Mouse (Mus musculus): ENCODE results near the gene Pomt1. TPM values are rescaled to one million over a fixed set of nuclear protein-coding genes. Genes with fewer than 3 reads are reported as not detected.

Gene Pomt1
- polyA plus RNA-seq, 1 experiment from 2014 or later, result 18.3 TPM

DNA sequence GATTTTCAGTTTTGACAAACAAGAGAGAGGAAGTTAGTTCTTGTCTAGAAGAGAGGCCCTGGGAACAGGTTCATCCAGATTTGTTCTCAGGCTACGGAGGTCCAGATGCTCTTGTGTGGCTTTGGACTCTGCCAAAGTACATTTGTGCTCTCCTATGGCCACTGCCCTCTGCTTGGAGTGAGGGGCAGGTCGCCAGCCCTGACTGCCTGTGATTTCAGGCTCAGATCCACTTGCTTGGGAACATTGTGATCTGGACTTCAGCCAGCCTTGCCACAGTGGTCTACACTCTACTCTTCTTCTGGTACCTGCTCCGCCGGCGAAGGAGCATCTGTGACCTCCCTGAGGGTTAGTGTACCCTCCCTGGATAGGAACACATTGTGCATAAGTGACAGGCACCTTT lies 16.3 kb downstream of the Pomt1 start:
- peaks cover 92% of the 10 kb centered on the region for H3K36me3 ChIP-seq
- H3K27me3 ChIP-seq (replicated peaks), result no peaks in the 10 kb centered on the region
- H3K27ac ChIP-seq (ENCODE audit: poor library complexity, severe bottlenecking), result no peak overlapping the region
- no peaks in the 10 kb centered on the region for H3K9me3 ChIP-seq (replicated peaks)
- 90% methylated on average over 5 of the region's 5 CpGs for WGBS
- no peaks in the 10 kb centered on the region for H3K4me1 ChIP-seq (replicated peaks)
- H3K4me3 ChIP-seq, result no peak overlapping the region
- no peak overlapping the region for H3K4me2 ChIP-seq
- no peak overlapping the region for H3K9ac ChIP-seq
- ATAC-seq (ENCODE audit: insufficient number of reproducible peaks, low FRiP score), result no peak

DNA sequence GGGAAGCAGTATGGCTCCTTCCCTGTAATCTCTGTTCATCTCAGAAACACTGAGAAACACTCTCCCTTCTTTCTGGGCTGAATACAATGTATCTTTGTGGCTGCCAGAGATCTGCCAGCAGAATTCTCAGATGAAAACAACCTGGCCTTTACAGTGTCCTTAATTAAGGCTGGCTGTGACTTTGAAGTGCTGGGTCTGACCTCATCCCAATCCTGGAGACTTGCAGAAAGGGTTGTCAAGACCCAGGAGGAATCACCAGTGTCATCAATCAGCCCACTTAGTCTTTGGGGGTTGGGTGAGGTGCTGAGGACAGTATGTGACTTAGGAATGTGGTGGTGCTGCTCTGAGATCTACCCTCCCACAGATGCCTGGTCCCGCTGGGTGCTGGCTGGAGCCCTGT lies 17.0 kb downstream of the Pomt1 start:
- WGBS, result 42% methylated on average over 1 of the region's 1 CpGs
- H3K4me1 ChIP-seq (replicated peaks), result no peaks in the 10 kb centered on the region
- no peak overlapping the region for H3K4me2 ChIP-seq
- no peak overlapping the region for H3K27ac ChIP-seq (ENCODE audit: poor library complexity, severe bottlenecking)
- no peaks in the 10 kb centered on the region for H3K27me3 ChIP-seq (replicated peaks)
- H3K9ac ChIP-seq, result no peak overlapping the region
- no peak overlapping the region for H3K4me3 ChIP-seq
- ATAC-seq (ENCODE audit: insufficient number of reproducible peaks, low FRiP score), result peak; percentile 26; the same call in 1 of the 2 replicates
- peaks cover 92% of the 10 kb centered on the region for H3K36me3 ChIP-seq
- no peaks in the 10 kb centered on the region for H3K9me3 ChIP-seq (replicated peaks)

DNA sequence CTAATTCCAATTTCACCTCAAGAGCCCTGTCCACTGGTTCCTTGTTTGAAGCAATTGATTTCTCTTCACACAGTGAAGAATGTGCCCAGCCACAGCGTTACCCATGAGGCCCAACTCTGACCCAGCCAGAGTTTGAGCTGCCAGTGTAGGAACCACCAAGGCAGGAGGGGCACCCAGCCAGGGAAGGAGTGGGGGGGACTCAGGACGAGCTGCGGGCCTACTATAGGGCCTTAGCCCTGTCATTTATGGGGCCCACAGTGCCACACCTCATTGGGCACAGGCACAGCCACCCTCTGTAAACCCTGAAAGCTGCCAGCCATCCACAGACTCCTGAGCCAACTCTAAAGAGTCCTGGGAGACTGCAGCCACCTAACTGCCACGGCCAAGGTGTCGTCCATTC lies 18.2 kb downstream of the Pomt1 start:
- no peak overlapping the region for H3K4me2 ChIP-seq
- peaks cover 80% of the 10 kb centered on the region for H3K36me3 ChIP-seq
- 86% methylated on average over 5 of the region's 5 CpGs for WGBS
- H3K9me3 ChIP-seq (replicated peaks), result no peaks in the 10 kb centered on the region
- peaks cover 9% of the 10 kb centered on the region for H3K4me1 ChIP-seq (replicated peaks)
- ATAC-seq (ENCODE audit: insufficient number of reproducible peaks, low FRiP score), result no peak
- H3K4me3 ChIP-seq, result no peak overlapping the region
- H3K9ac ChIP-seq, result no peak overlapping the region
- no peak overlapping the region for H3K27ac ChIP-seq (ENCODE audit: poor library complexity, severe bottlenecking)
- no peaks in the 10 kb centered on the region for H3K27me3 ChIP-seq (replicated peaks)

DNA sequence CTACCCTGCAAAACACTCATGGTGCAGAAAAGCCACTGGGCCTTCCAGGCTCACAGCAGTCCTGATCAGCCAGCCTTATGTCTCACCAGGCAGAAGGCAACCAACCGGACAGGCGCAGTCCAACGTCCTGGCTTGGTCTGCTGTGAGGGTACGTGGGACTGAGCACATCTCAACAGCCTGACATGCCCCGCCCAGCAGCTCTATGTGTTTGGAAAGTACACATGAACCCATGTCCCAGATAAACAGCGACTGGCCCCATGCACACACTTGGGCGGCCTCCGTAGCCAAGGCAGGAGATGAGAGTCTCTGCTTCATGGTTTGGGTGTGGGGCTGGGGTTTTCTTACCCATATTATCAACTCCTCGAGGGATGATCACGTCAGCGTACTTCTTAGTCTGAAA lies 19.9 kb downstream of the Pomt1 start:
- Histone ChIP-seq H3K9me3 (replicated peaks) (no peaks in the 10 kb centered on the region), H3K27ac (ENCODE audit: poor library complexity, severe bottlenecking) (no peak overlapping the region), H3K4me2 (no peak overlapping the region), H3K4me1 (replicated peaks) (peaks cover 12% of the 10 kb centered on the region), H3K4me3 (no peak overlapping the region), H3K27me3 (replicated peaks) (no peaks in the 10 kb centered on the region), H3K9ac (no peak overlapping the region), H3K36me3 (peaks cover 64% of the 10 kb centered on the region)
- 89% methylated on average over 11 of the region's 11 CpGs for WGBS
- no peak for ATAC-seq (ENCODE audit: insufficient number of reproducible peaks, low FRiP score)

DNA sequence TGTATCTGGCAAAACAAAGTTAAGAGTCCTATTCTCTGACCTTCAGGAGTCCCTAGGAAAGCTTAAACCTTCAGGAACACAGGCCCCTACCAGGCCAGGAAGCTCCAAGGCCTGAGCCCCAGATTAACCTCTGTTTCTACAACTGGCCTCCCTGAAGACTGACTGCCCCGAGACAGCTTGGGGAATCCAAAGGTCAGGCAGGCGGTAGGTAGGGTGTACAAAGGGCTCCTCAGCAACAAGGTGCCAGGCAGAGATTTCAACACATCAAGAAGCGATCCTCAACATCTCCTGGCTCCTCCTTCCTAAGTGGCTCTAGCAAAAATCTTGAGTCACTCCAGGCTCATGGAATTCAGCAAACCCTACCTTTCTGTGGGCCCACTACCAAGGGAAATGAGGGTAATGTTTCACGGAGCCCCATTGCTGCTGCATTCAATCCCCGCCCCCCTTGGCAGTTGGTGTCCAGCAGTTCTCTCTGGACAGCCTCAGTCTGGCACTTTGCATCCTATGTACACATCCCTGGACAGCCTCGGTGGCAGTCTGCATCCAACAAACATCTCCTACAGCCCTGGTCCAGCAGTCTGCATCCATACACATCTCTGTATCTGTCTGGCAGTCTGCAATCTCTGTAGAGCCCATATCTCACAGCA lies 22.6 kb downstream of the Pomt1 start:
- H3K27me3 ChIP-seq (replicated peaks), result no peaks in the 10 kb centered on the region
- peaks cover 38% of the 10 kb centered on the region for H3K36me3 ChIP-seq
- 53% methylated on average over 6 of the region's 6 CpGs for WGBS
- ATAC-seq (ENCODE audit: insufficient number of reproducible peaks, low FRiP score), result no peak
- H3K4me2 ChIP-seq, result peak overlapping the region; percentile 89
- H3K9ac ChIP-seq, result peak overlapping the region; percentile 88
- H3K9me3 ChIP-seq (replicated peaks), result no peaks in the 10 kb centered on the region
- peak overlapping the region; percentile 78 for H3K4me3 ChIP-seq
- H3K4me1 ChIP-seq (replicated peaks), result peaks cover 12% of the 10 kb centered on the region
- no peak overlapping the region for H3K27ac ChIP-seq (ENCODE audit: poor library complexity, severe bottlenecking)

DNA sequence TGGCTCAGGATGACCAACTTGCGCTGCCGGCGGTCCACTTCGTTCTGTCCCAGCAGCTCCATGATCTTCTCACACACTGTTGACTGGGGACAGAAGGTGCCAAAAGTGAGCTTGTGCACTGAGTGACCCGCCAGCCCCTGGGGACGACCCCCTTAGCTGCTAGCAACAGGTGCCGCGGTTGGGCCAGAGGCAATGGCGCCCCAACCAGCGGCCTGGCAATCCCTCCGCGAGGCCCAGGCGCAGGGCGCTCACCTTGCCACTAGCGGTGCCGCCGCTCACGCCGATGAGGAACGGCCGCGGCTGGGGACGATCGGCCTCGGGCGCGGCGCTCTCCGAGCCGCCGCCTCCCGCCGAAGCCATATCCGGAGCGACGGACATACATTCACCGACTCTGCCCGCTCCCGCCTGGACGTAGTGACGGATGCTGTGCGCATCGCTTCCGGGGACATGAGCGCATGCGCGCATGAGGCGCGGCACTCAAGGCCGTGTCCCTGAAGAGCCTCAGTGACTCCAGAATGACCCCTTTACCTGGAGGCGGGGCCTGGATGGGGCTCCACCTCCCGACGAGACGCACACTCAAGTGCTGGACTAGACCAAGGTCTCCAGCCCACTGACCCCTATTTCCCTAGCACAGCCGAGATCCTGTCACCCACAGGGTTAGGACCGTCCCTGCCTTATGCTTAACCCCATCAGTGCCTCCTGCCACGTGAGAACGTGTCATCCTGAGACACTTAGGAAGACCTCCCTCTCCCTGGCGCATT lies 23.4 kb downstream of the Pomt1 start, which contains the start of gene Uck1:
TSS of gene Uck1 (minus strand) at position 503 of the 761 bp plus-strand sequence.
- Histone ChIP-seq H3K9ac (peak within 1 kb of the TSS; percentile 88), H3K4me2 (peak within 1 kb of the TSS; percentile 89), H3K27me3 (replicated peaks) (no peaks in the 10 kb centered on the region), H3K27ac (ENCODE audit: poor library complexity, severe bottlenecking) (peak within 1 kb of the TSS; percentile 31), H3K4me3 (peak within 1 kb of the TSS; percentile 78), H3K36me3 (peaks cover 30% of the 10 kb centered on the region), H3K9me3 (replicated peaks) (no peaks in the 10 kb centered on the region), H3K4me1 (replicated peaks) (peaks cover 12% of the 10 kb centered on the region)
- WGBS, result 1% methylated on average over 59 of the region's 59 CpGs
- ATAC-seq (ENCODE audit: insufficient number of reproducible peaks, low FRiP score), result peak; percentile 93

DNA sequence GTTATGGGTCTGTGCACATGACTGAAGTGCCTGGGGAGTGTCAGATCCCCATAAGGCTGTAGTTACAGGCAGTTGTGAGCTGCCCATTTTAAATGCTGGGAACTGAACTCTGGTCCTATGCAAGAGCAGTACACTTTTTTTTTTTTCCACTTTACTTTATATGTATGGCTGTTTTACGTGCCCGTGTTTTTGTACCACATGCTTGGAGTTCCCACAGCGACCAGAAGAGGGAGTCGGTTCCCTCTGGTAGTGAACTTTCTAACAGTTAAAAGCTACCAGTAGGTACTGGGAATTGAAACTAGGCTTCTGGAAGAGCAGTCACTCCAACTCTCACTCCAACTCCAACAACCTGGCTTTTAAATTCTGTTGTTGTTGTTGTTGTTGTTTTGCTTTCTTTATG lies 24.2 kb downstream of the Pomt1 start:
- no peaks in the 10 kb centered on the region for H3K27me3 ChIP-seq (replicated peaks)
- no peak for ATAC-seq (ENCODE audit: insufficient number of reproducible peaks, low FRiP score)
- peak overlapping the region; percentile 78; the same call in 1 of the 2 replicates for H3K4me3 ChIP-seq
- 25% methylated on average over 4 of the region's 4 CpGs for WGBS
- no peak overlapping the region for H3K27ac ChIP-seq (ENCODE audit: poor library complexity, severe bottlenecking)
- no peak overlapping the region for H3K4me2 ChIP-seq
- H3K4me1 ChIP-seq (replicated peaks), result peaks cover 12% of the 10 kb centered on the region
- peaks cover 27% of the 10 kb centered on the region for H3K36me3 ChIP-seq
- no peak overlapping the region for H3K9ac ChIP-seq
- H3K9me3 ChIP-seq (replicated peaks), result no peaks in the 10 kb centered on the region

DNA sequence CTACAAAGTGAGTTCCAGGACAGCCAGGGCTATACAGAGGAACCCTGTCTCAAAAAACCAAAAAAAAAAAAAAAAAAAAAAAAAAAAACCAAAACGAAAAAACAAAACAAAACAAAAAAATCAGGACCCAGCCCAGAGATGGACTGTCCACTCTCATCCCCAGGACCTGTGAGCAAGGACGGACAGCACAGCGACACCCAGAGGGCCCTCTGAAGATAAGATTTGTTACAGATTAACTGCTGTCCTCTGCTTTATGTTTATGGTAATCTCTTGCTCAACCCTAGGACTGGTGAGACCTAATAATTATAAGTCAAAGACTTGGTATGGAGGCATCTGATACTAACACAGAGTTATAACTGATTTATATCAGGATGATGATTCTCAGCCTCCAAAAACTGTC lies 39.4 kb downstream of the Pomt1 start:
- no peak overlapping the region for H3K9ac ChIP-seq
- ATAC-seq (ENCODE audit: insufficient number of reproducible peaks, low FRiP score), result no peak
- H3K36me3 ChIP-seq, result peaks cover 34% of the 10 kb centered on the region
- no peaks in the 10 kb centered on the region for H3K4me1 ChIP-seq (replicated peaks)
- H3K4me3 ChIP-seq, result no peak overlapping the region
- H3K4me2 ChIP-seq, result no peak overlapping the region
- 64% methylated on average over 3 of the region's 3 CpGs for WGBS
- no peaks in the 10 kb centered on the region for H3K9me3 ChIP-seq (replicated peaks)
- no peaks in the 10 kb centered on the region for H3K27me3 ChIP-seq (replicated peaks)
- H3K27ac ChIP-seq (ENCODE audit: poor library complexity, severe bottlenecking), result no peak overlapping the region

DNA sequence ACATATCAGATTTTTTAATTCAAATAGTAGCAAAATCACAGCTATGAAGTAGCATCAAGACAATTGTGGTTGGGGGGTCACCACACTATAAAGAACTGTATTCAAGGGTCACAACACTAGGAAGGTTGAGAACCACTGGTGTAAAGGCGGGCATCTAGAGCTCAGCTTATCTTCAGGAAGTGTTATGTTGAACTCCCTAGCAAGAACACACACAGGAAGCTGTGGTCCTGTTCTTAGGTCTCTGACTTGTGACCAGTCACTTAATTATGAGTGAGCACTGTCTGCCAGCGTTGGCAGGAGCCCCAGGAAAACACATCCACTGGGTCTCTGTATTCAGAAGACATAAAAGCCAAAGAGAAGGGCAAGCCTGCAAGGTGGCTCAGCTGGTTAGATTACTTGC lies 45.9 kb downstream of the Pomt1 start:
- Histone ChIP-seq H3K9me3 (replicated peaks) (no peaks in the 10 kb centered on the region), H3K36me3 (peaks cover 71% of the 10 kb centered on the region), H3K27me3 (replicated peaks) (no peaks in the 10 kb centered on the region), H3K9ac (no peak overlapping the region), H3K4me1 (replicated peaks) (peaks cover 8% of the 10 kb centered on the region), H3K4me3 (no peak overlapping the region), H3K27ac (ENCODE audit: poor library complexity, severe bottlenecking) (no peak overlapping the region), H3K4me2 (no peak overlapping the region)
- 66% methylated on average over 2 of the region's 2 CpGs for WGBS
- ATAC-seq (ENCODE audit: insufficient number of reproducible peaks, low FRiP score), result no peak

DNA sequence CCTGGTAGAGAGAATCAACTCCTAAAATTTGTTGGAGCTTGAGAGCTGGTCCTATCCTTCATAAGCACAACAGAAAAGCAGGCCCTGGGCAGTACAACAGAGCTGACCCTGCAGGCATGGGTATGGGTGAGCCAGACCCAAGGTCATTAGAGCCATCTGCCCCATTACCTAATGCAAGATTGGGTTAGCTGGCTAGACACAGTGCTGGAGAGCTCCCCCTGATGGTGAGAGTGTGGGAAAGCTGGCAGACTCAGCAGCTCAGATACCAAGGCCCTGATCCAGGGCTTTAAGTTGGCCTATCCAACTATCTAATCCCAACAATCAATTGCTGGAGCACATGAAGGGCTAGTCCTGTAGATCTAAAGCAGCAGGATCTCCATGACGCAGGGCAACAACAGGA lies 46.3 kb downstream of the Pomt1 start:
- Histone ChIP-seq H3K4me2 (no peak overlapping the region), H3K4me3 (no peak overlapping the region), H3K27ac (ENCODE audit: poor library complexity, severe bottlenecking) (no peak overlapping the region), H3K4me1 (replicated peaks) (peaks cover 8% of the 10 kb centered on the region), H3K27me3 (replicated peaks) (no peaks in the 10 kb centered on the region), H3K36me3 (peaks cover 68% of the 10 kb centered on the region), H3K9me3 (replicated peaks) (no peaks in the 10 kb centered on the region), H3K9ac (no peak overlapping the region)
- no peak for ATAC-seq (ENCODE audit: insufficient number of reproducible peaks, low FRiP score)
- WGBS, result 74% methylated on average over 1 of the region's 1 CpGs

DNA sequence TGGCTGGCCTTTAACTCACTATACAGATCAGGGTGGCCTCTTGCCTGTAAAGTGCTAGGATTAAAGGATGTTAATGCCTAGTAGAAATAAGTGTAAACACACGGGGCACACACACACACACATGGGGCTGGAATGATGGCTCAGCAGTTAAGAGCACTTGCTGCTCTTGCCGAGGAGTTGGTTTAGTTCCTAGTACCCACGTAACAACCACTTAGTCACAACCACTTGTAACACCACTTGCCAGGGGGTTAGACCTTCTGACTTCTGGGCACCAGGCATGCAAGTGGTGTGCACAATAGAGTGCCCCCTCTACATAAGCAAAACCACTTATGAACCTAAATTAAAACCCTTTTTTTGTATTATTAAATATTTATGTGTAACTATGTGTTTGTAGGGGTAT lies 47.6 kb downstream of the Pomt1 start:
- WGBS, result 88% methylated on average over 3 of the region's 3 CpGs
- Histone ChIP-seq H3K27me3 (replicated peaks) (no peaks in the 10 kb centered on the region), H3K4me3 (no peak overlapping the region), H3K4me2 (no peak overlapping the region), H3K27ac (ENCODE audit: poor library complexity, severe bottlenecking) (no peak overlapping the region), H3K36me3 (peaks cover 56% of the 10 kb centered on the region), H3K4me1 (replicated peaks) (peaks cover 11% of the 10 kb centered on the region), H3K9me3 (replicated peaks) (no peaks in the 10 kb centered on the region), H3K9ac (no peak overlapping the region)
- no peak for ATAC-seq (ENCODE audit: insufficient number of reproducible peaks, low FRiP score)
